Mouse (Mus musculus): Measurements from ENCODE around the gene P2rx7. TPM values are rescaled to one million over a fixed set of nuclear protein-coding genes. Genes with fewer than 3 reads are reported as not detected.
A peak's percentile ranks its signal among the peaks of the same experiment; 100 is the strongest.

The P2rx7 gene
- polyA plus RNA-seq, 1 experiment from 2014 or later, result 1.9 TPM

DNA sequence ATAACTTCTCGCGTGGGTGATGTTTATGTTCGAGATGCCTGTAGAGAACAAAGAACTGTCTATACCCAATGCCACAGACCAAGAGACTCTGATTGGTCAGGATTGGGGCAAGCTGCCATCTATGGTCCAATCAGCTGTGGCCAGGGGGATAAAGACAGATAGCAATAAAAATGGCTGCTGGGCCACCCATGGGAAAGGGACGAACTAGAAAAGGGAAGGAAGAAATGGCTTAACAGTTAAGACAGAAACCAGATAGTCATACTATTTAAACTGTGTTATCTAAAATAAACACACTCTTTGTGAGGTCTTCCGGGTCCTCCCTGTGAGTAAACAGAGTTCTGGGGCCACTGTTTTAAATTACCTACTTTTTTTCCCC lies 57.1 kb downstream of the P2rx7 start:
- H3K27me3 ChIP-seq (ENCODE audit: control insufficient read depth, insufficient read depth, low read length), result no peaks in the 10 kb centered on the region
- no peaks in the 10 kb centered on the region for H3K9me3 ChIP-seq (ENCODE audit: control insufficient read depth, low read depth, low read length)
- ATAC-seq (ENCODE audit: insufficient number of reproducible peaks, insufficient read depth, low FRiP score, low read depth), result no peak
- H3K36me3 ChIP-seq (ENCODE audit: control insufficient read depth, insufficient read depth, low read length), result no peaks in the 10 kb centered on the region
- H3K27ac ChIP-seq (ENCODE audit: low read length), result no peak overlapping the region
- 0 out of 2 replicates have a peak, but pooled peaks cover 2% of the 10 kb centered on the region for H3K4me1 ChIP-seq (ENCODE audit: control insufficient read depth, insufficient read depth, low read length)
- H3K4me2 ChIP-seq (replicated peaks; ENCODE audit: low read depth, low read length), result no peak overlapping the region
- 19% methylated on average over 5 of the region's 5 CpGs for WGBS
- no peak overlapping the region for H3K9ac ChIP-seq (replicated peaks; ENCODE audit: low read depth, low read length)
- H3K4me3 ChIP-seq (ENCODE audit: low read depth, low read length), result no peak overlapping the region

DNA sequence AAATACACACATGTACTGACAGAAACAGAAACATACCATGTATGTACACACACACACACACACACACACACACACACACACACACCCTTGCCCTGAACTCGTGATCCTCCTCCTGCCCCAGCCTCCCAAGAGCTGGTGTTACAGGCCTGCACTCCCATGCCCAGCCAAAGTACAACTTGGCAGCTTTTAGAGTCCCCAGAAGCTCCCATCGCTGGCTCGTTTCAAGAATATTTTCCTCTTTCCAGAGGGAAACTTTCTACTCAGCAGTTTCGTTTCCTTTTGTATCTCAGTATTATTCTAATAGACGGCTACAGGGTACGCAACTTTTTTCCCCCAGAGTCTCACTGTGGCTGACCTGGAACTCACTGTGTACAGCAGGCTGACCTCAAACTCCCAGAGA lies 58.4 kb downstream of the P2rx7 start:
- Histone ChIP-seq H3K36me3 (ENCODE audit: control insufficient read depth, insufficient read depth, low read length) (no peaks in the 10 kb centered on the region), H3K4me3 (ENCODE audit: low read depth, low read length) (no peak overlapping the region), H3K27me3 (ENCODE audit: control insufficient read depth, insufficient read depth, low read length) (no peaks in the 10 kb centered on the region), H3K4me1 (ENCODE audit: control insufficient read depth, insufficient read depth, low read length) (0 out of 2 replicates have a peak, but pooled peaks cover 6% of the 10 kb centered on the region), H3K9ac (replicated peaks; ENCODE audit: low read depth, low read length) (no peak overlapping the region), H3K27ac (ENCODE audit: low read length) (no peak overlapping the region), H3K4me2 (replicated peaks; ENCODE audit: low read depth, low read length) (no peak overlapping the region), H3K9me3 (ENCODE audit: control insufficient read depth, low read depth, low read length) (no peaks in the 10 kb centered on the region)
- no peak for ATAC-seq (ENCODE audit: insufficient number of reproducible peaks, insufficient read depth, low FRiP score, low read depth)
- WGBS, result 77% methylated on average over 6 of the region's 6 CpGs

GRCm38 (mm10) chr5:122703574-122703973 lies 59.9 kb downstream of the P2rx7 start:
- H3K27me3 ChIP-seq (ENCODE audit: control insufficient read depth, insufficient read depth, low read length), result no peaks in the 10 kb centered on the region
- H3K27ac ChIP-seq (ENCODE audit: low read length), result no peak overlapping the region
- H3K4me3 ChIP-seq (ENCODE audit: low read depth, low read length), result no peak overlapping the region
- WGBS, result 82% methylated on average over 2 of the region's 2 CpGs
- no peak for ATAC-seq (ENCODE audit: insufficient number of reproducible peaks, insufficient read depth, low FRiP score, low read depth)
- H3K4me2 ChIP-seq (replicated peaks; ENCODE audit: low read depth, low read length), result no peak overlapping the region
- no peaks in the 10 kb centered on the region for H3K9me3 ChIP-seq (ENCODE audit: control insufficient read depth, low read depth, low read length)
- 0 out of 2 replicates have a peak, but pooled peaks cover 6% of the 10 kb centered on the region for H3K4me1 ChIP-seq (ENCODE audit: control insufficient read depth, insufficient read depth, low read length)
- no peak overlapping the region for H3K9ac ChIP-seq (replicated peaks; ENCODE audit: low read depth, low read length)
- no peaks in the 10 kb centered on the region for H3K36me3 ChIP-seq (ENCODE audit: control insufficient read depth, insufficient read depth, low read length)

- Histone ChIP-seq H3K4me1 (ENCODE audit: control insufficient read depth, insufficient read depth, low read length) (0 out of 2 replicates have a peak, but pooled peaks cover 6% of the 10 kb centered on the region), H3K27me3 (ENCODE audit: control insufficient read depth, insufficient read depth, low read length) (no peaks in the 10 kb centered on the region), H3K4me3 (ENCODE audit: low read depth, low read length) (no peak overlapping the region), H3K27ac (ENCODE audit: low read length) (no peak overlapping the region), H3K9me3 (ENCODE audit: control insufficient read depth, low read depth, low read length) (no peaks in the 10 kb centered on the region), H3K4me2 (replicated peaks; ENCODE audit: low read depth, low read length) (no peak overlapping the region), H3K9ac (replicated peaks; ENCODE audit: low read depth, low read length) (no peak overlapping the region), H3K36me3 (ENCODE audit: control insufficient read depth, insufficient read depth, low read length) (no peaks in the 10 kb centered on the region)
- WGBS, result 78% methylated on average over 4 of the region's 4 CpGs
- ATAC-seq (ENCODE audit: insufficient number of reproducible peaks, insufficient read depth, low FRiP score, low read depth), result no peak
Observed at GRCm38 (mm10) chr5:122704571-122704970, 60.9 kb downstream of the P2rx7 start.

DNA sequence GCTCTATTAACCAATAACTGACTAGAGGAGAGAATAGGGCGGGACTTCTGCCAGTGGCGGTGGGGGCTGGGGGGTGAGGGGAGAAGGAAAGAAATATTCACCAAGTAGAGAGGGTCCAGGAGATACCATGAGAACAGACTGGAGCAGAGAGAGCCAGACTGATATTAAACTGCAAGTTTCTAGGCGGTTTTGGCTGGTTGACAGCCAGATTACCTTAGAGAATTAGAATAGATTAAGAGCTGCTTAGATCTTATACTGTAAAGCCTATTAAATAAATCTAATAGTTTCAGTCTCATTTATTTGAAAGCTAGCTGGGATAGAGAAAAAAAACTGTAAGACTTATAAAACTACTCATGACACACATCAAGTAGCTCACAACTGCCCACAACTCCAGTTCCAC lies 61.5 kb downstream of the P2rx7 start:
- Histone ChIP-seq H3K36me3 (ENCODE audit: control insufficient read depth, insufficient read depth, low read length) (no peaks in the 10 kb centered on the region), H3K27me3 (ENCODE audit: control insufficient read depth, insufficient read depth, low read length) (no peaks in the 10 kb centered on the region), H3K4me3 (ENCODE audit: low read depth, low read length) (no peak overlapping the region), H3K9ac (replicated peaks; ENCODE audit: low read depth, low read length) (no peak overlapping the region), H3K27ac (ENCODE audit: low read length) (no peak overlapping the region), H3K4me2 (replicated peaks; ENCODE audit: low read depth, low read length) (no peak overlapping the region), H3K9me3 (ENCODE audit: control insufficient read depth, low read depth, low read length) (no peaks in the 10 kb centered on the region), H3K4me1 (ENCODE audit: control insufficient read depth, insufficient read depth, low read length) (0 out of 2 replicates have a peak, but pooled peaks cover 6% of the 10 kb centered on the region)
- ATAC-seq (ENCODE audit: insufficient number of reproducible peaks, insufficient read depth, low FRiP score, low read depth), result no peak
- 81% methylated on average over 3 of the region's 3 CpGs for WGBS

GRCm38 (mm10) chr5:122706917-122707275 lies 63.2 kb downstream of the P2rx7 start:
- 37% methylated on average over 5 of the region's 5 CpGs for WGBS
- Histone ChIP-seq H3K36me3 (ENCODE audit: control insufficient read depth, insufficient read depth, low read length) (no peaks in the 10 kb centered on the region), H3K27me3 (ENCODE audit: control insufficient read depth, insufficient read depth, low read length) (no peaks in the 10 kb centered on the region), H3K27ac (ENCODE audit: low read length) (peak overlapping the region; percentile 74), H3K4me2 (replicated peaks; ENCODE audit: low read depth, low read length) (peak overlapping the region; percentile 57), H3K4me3 (ENCODE audit: low read depth, low read length) (peak overlapping the region; percentile 70), H3K9me3 (ENCODE audit: control insufficient read depth, low read depth, low read length) (no peaks in the 10 kb centered on the region), H3K9ac (replicated peaks; ENCODE audit: low read depth, low read length) (peak overlapping the region; percentile 72), H3K4me1 (ENCODE audit: control insufficient read depth, insufficient read depth, low read length) (0 out of 2 replicates have a peak, but pooled peaks cover 3% of the 10 kb centered on the region)
- peak; percentile 24; the same call in 1 of the 2 replicates for ATAC-seq (ENCODE audit: insufficient number of reproducible peaks, insufficient read depth, low FRiP score, low read depth)

DNA sequence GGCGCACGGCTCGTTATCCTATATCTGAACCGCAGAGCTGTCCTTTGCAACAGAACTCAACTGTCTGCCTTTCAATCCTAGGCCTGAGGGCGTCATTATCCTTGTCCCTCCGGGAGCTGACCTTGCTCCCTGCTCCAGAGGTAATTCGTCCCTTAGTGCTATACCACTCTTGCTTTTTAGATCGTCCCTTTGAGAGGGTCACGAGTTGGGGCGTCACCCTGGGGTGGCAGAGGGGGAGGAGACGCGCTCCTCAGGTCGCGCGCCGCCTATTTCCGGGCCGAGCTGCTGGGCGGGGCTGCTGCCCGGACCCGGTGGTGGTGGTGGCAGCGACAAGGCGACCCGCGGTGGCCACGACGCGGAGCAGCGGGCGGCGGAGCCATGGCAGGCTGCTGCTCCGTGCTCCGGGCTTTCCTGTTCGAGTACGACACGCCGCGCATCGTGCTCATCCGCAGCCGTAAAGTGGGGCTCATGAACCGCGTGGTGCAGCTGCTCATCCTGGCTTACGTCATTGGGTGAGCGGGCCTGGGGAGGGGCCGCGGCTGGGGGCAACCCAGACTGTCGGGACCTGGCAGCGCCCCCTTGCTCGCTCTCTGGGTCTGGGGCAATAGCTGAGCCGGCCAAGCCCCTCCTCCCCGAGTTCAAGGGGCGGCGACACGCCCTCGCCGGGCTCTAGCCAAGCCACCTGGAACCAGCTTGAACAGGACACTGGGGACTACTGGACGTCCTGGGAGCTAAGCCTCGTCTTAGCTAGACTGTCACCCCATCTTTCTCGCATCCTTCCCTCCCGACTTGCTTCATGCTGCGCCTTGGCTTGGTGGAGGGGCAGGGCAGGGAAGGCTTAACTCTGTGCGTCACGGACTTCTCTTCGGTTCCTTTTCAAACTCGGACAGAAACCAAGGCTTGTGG lies 63.8 kb downstream of the P2rx7 start, which contains the start of gene P2rx4:
P2rx4 (plus strand) TSS at position 269 of the 906 bp plus-strand sequence.
- Histone ChIP-seq H3K4me1 (ENCODE audit: control insufficient read depth, insufficient read depth, low read length) (0 out of 2 replicates have a peak, but pooled peaks cover 3% of the 10 kb centered on the region), H3K27me3 (ENCODE audit: control insufficient read depth, insufficient read depth, low read length) (no peaks in the 10 kb centered on the region), H3K4me2 (replicated peaks; ENCODE audit: low read depth, low read length) (peak within 1 kb of the TSS; percentile 57), H3K9ac (replicated peaks; ENCODE audit: low read depth, low read length) (peak within 1 kb of the TSS; percentile 72), H3K9me3 (ENCODE audit: control insufficient read depth, low read depth, low read length) (no peaks in the 10 kb centered on the region), H3K36me3 (ENCODE audit: control insufficient read depth, insufficient read depth, low read length) (no peaks in the 10 kb centered on the region), H3K27ac (ENCODE audit: low read length) (peak within 1 kb of the TSS; percentile 74), H3K4me3 (ENCODE audit: low read depth, low read length) (peak within 1 kb of the TSS; percentile 70)
- WGBS, result under 1% methylated on average over 66 of the region's 66 CpGs
- ATAC-seq (ENCODE audit: insufficient number of reproducible peaks, insufficient read depth, low FRiP score, low read depth), result peak; percentile 82

DNA sequence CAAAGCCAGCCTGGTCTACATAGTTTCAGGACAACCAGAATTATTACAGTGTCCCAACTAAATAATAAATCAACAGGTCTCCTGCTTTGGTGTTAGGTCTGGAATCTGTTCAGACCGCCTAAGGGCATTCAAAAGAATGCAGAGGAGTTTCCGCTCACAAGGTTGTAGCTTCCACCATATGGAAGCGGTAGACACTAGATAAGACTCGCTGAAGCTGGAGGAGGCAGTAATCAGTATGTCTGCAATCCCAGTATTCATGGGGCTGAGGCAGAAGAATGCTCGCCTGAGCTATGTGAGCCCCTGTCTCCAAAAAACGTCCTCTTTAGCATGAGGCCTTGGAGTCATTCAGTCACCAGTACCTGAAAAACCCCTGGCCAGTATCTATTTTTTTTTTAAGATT lies 65.1 kb downstream of the P2rx7 start:
- ATAC-seq (ENCODE audit: insufficient number of reproducible peaks, insufficient read depth, low FRiP score, low read depth), result no peak
- whole genome bisulfite sequencing, result 78% methylated on average over 6 of the region's 6 CpGs

More for the DNA sequence above, 65.1 kb downstream of the P2rx7 start:
- Histone ChIP-seq H3K4me2 (replicated peaks; ENCODE audit: low read depth, low read length) (no peak overlapping the region), H3K36me3 (ENCODE audit: control insufficient read depth, insufficient read depth, low read length) (no peaks in the 10 kb centered on the region), H3K9ac (replicated peaks; ENCODE audit: low read depth, low read length) (no peak overlapping the region), H3K9me3 (ENCODE audit: control insufficient read depth, low read depth, low read length) (no peaks in the 10 kb centered on the region), H3K27me3 (ENCODE audit: control insufficient read depth, insufficient read depth, low read length) (no peaks in the 10 kb centered on the region), H3K27ac (ENCODE audit: low read length) (no peak overlapping the region), H3K4me3 (ENCODE audit: low read depth, low read length) (no peak overlapping the region), H3K4me1 (ENCODE audit: control insufficient read depth, insufficient read depth, low read length) (0 out of 2 replicates have a peak, but pooled peaks cover 3% of the 10 kb centered on the region)
